Mouse (Mus musculus): ENCODE measurements around the gene Ppp1r13l.

DNA sequence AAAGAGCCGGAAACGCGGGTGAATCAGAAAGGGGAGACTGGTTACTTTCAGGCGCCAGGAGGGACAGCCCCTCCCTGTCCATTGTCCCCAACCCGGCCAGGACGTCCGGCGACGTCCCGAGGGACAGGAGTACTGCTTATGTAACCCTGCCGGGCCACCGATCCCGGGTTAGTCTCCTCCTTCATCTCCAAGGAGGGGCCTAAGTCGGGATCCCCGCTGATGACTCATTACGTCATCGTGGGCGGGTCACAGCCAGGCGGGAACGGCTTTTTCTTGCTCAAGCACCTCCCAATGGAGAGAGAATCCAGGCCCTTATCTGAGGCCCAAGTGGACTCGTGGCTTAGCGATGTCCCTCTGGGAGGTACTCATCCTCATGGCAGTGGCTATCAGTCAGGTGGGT is 32.4 kb upstream of the Ppp1r13l start:
- TF ChIP-seq GATA1 (IDR thresholded peaks at IDR 0.05; ENCODE audit: borderline replicate concordance, low read length) (no peak), FLI1 (IDR thresholded peaks at IDR 0.05; ENCODE audit: low read length) (no peak)

All from megakaryocyte, embryonic 14.5 days (primary cell).